Mouse (Mus musculus) CD4-positive, CD25-positive, alpha-beta regulatory T cell, adult 2 months (primary cell): ENCODE data around the gene Ccdc194.

Experiments used
- DNase-seq: peaks from one replicate; pipeline ENCODE4 v3.0.0-alpha.2; 2012; ENCODE audit warnings: low read depth, low spot score

Gene Ccdc194

GRCm38 (mm10) chr8:71554001-71554400 is 28.5 kb upstream of the Ccdc194 start:
- no peak for DNase-seq

GRCm38 (mm10) chr8:71552770-71553169 is 27.3 kb upstream of the Ccdc194 start:
- DNase-seq, result no peak

GRCm38 (mm10) chr8:71550754-71551153 is 25.2 kb upstream of the Ccdc194 start:
- no peak for DNase-seq

GRCm38 (mm10) chr8:71547590-71547989 is 22.1 kb upstream of the Ccdc194 start:
- DNase-seq, result no peak

DNA sequence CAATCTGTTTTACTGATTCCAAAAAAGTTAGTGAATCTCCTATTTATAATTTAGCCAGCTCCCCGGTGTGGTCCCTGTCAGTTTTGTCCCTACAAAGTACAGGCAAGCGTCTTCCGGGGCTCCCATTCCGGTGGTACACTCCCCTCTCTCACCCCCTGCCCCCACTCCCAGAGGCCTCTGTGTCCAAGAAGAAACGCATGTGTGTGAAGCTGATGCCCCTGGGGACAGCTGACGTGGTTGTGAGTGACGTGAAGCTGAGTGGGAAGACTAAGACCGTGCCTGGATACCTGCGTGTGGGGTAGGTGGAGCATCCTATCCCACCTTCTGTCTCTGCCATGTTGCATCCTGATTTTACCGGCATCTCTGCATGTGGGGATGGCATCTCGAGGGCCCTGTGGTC is 19.5 kb upstream of the Ccdc194 start:
- DNase-seq, result no peak

DNA sequence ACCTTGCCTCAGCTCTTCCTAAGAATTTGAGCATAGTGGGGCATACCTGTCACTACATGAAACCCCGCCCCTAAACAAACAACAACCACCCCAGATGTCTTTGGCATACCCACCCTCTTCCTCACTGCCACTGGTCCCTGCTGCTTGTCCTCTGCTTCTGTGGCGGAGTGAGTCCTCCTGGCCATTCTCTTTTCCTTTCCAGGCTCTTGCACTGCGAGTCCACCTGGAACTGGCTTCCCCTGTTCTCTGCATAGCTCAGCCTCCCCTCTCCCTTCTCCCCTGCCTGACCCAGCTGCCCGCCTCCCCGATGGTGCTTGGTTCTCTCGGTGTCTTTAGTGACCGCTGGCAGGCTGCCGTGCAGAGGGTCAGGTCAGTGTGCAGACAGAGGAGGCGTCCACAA is 18.2 kb upstream of the Ccdc194 start:
- DNase-seq, result no peak

- peak; percentile 97 for DNase-seq
Observed at GRCm38 (mm10) chr8:71542632-71543343, 17.3 kb upstream of the Ccdc194 start, which contains the start of gene Mvb12a. Gene Mvb12a, plus strand, starts transcription at chr8:71542922.

DNA sequence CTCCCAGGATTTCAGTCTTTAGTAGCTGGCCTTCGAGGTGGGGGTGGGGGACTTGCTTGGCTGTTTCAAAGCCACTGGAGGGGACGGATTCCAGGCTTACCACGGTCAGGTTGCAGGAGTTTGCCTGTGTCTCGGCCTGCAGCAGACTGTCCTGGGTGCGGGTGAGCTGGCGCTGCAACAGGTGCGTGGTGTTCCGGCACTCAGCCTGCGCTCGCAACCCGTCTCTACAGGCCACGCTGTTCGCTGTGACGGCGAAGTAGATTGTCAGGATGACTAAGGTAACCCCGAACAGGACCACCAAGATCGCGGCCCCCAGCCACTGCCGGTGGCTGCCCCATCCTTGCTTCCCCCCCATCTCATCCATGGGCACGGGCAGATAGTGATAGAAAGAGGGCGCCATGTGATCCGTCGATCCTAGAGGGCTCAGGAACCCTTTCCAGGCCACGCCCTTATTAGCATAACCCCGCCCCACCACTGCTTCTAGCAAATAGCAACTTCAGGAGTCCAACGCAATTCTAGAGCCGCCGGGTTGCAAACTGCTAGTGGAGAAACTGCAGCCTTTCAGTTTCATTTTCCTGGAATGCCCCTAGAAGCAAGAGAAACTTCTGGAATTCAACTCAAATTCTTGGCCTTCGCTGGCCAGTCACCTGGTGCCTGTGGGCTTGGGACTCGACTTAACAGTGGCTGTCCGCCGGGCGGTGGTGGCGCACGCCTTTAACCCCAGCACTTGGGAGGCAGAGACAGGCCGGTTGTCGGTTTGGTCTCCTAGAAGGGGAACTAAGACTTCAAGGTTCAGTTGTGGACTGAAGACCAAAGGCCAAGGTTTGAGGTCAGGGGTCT is 11.7 kb upstream of the Ccdc194 start, which contains the start of gene Bst2:
Gene Bst2 (minus strand): TSS at position 429 of the 840 bp plus-strand sequence.
- peak; percentile 94 for DNase-seq

GRCm38 (mm10) chr8:71535663-71536062 is 10.2 kb upstream of the Ccdc194 start:
- peak; percentile 27 for DNase-seq

DNA sequence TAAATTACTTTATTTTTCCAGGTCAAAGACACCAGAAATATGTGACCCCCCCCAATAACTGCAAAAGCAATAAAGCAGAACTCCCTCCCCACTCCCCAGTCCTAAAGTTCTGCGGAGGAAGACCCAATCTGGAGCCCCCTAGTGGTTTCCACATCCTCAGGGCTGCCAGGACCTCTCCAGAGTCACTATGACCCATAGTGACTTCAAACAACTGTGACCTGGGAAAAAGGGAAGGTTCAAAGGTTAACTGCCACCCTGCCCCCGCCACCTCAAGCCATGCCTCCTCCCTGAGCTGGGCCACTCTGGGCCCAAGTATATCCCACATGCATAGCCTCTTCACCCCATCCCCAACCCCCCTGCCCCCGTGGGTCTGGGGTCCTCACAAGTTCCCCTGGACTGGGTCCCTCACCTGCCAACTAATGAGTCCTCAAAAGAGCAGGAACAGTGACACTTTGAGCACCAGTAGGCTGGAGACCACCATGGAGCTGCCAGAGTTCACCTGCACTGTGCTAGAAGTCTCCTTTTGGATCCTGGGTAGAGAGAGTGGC is 8.8 kb upstream of the Ccdc194 start:
- DNase-seq, result no peak

GRCm38 (mm10) chr8:71530735-71531467 is 5.4 kb upstream of the Ccdc194 start:
- peak; percentile 65 for DNase-seq

- peak; percentile 67 for DNase-seq
Observed at GRCm38 (mm10) chr8:71528362-71529073, 3.0 kb upstream of the Ccdc194 start.

DNA sequence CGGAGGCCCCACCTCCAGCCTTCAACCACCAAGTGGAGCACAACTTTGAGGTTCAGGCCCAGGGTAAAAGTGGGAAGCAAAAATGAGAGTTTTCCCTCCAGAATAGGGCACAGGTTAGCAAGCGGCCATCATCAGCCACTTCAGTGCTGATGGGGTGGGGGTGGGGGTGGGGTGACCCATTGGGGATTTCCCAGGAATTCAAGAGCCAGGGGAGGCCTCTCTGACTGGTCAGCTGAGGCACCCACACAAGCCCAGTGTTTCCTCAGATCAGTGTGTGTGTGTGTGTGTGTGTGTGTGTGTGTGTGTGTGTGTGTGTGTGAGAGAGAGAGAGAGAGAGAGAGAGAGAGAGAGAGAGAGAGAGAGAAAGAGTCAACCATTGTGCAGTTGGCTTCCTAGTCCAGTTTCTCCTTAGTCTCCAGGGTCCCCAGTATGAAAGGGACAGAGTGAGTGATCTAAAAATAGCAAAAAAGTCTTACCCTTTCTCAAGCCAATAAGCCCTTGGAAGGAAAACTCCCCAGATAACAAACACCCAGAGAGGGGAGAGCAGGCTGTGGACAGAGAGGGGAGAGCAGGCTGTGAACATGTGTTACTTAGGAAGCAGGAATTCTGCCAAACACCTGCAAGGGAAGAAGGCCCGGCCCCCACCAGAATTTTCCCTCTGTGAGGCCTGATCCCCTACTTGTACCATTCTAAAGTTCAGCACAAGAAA is 1.8 kb upstream of the Ccdc194 start:
- no peak for DNase-seq

- DNase-seq, result no peak
Observed at GRCm38 (mm10) chr8:71526272-71526671, 761 bp upstream of the Ccdc194 start.

DNA sequence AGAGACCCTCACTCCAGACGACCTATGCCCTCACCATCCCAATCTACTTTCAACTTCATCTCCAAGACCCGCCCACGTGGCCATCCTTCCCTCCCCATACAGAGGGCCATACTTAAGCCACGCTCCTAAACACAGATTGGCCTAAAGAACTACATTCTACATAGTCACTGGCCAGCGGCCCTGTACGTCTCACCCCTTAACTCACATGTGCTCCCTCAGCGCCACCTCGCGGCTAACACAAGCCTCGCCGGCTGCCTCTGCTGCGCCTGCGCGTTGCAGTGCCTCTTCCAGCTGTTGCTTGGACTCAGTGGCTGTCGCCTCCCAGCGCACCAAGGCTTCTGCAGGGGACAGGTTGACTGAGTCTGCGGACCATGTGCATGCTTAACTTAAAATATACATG is 3.9 kb downstream of the Ccdc194 start:
- DNase-seq, result peak; percentile 96

DNA sequence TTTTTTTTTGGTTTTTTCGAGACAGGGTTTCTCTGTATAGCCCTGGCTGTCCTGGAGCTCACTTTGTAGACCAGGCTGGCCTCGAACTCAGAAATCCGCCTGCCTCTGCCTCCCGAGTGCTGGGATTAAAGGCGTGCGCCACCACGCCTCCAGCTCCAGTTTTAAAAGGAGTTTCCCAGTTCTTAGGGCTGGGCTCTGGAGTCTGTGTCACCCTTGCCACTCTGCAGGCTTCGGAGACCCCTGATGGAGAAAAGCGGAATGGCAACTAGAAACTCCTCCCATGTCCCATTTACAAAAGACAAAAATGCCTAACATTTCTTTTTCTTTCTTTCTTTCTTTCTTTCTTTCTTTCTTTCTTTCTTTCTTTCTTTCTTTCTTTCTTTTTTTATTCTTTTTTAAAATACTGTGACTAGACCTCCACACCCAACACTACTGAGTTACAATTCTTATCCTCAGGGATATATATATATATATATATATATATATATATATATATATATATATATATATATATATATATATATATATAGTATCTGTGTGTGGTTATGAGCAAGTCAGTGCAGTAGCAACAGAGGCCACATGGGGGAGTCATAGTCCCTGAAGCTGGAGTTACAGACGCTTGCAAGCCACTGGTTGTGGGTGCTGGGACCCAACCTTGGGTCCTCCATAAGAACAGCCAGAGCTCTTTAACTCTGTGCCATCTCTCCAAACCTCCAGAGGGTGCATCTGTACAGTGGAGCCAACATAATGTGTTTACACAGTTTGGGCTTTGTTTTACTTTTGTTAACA is 6.3 kb downstream of the Ccdc194 start:
- peak; percentile 84 for DNase-seq

- DNase-seq, result no peak
Observed at GRCm38 (mm10) chr8:71516786-71517185, 8.7 kb downstream of the Ccdc194 start.

DNA sequence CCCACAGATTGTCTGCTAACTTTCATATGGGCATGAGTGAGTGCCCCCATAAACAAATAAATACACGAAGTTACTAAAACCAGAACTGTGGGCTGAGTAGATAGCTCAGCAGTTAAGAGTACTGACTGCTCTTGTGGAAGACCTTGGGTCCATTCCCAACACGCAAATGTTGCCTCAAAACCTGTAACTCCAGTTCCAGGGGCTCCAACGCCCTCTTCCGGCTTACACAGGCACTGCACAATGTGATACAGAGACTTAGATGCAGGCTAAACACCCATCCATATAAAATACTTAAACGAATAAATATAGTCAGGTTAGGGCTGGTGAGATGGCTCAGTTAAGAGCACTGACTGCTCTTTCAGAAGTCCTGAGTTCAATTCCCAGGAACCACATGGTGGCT is 10.5 kb downstream of the Ccdc194 start:
- no peak for DNase-seq

GRCm38 (mm10) chr8:71513018-71513754 is 12.3 kb downstream of the Ccdc194 start:
- DNase-seq, result no peak
